Mouse (Mus musculus) MEL-GATA-1-ER (cell line): ENCODE measurements around the gene Ccdc70.
"Not testable (repeated sequence)": the region's sequence is repeated elsewhere in the genome, so short reads cannot be mapped to it uniquely, and the experiment has no call there.

Experiments used
- DNase-seq: peaks from one replicate; pipeline ENCODE4 v3.0.0-alpha.2; 2012; ENCODE audit warnings: low read depth; ENCODE audit errors: extremely low read depth

Gene Ccdc70

GRCm38 (mm10) chr8:21969475-21969874 lies at the start of gene Ccdc70:
TSS of gene Ccdc70 (plus strand) at chr8:21969775.
- DNase-seq = no peak

DNA sequence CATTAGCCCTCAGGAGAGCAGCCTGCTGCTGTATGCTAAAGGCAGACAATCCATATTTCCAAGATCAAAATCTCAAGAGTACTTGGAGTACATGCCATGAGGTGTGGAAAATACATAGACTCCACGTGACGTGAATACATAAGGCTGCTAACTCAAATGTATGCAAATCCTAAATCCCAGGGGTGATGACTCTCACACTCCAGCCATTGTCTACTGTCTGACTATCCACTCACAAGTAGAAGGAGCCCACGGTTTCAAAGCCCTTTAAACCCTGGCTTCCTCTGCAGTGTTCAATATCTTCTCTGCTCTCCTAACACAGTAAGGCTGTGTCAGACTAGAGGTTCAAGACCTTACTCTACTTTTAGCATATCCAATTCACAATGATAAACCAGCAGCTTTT lies 38.8 kb upstream of the Ccdc70 start:
- not testable (repeated sequence) for DNase-seq

GRCm38 (mm10) chr8:21932610-21933009 lies 37.0 kb upstream of the Ccdc70 start, which contains the start of gene Defb15:
TSS of gene Defb15 (minus strand) at chr8:21932710.
- DNase-seq = no peak

DNA sequence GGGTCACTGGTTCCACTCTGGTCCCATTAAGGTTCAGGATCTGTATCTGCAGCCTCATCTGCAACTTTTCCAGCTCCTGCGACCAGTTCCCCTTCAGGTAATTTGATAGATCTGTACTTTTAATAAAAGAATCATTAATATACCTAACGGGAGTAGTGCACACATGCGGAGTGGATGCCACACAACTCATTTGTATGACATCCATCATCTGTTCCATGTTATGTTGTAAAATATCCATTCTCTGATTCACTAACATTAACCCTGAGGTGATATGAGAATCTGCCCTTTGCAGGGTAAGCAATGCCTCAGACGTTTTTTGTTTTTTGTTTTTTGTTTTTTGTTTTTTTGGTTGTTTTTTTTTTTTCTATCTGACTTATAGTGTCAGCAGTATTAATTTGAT lies 31.5 kb upstream of the Ccdc70 start, which contains the start of gene Defb35:
Defb35 (plus strand) TSS at position 301 of the 400 bp plus-strand sequence.
- DNase-seq = not testable (repeated sequence)

- DNase-seq = no peak
These were observed 23.1 kb upstream of the Ccdc70 start, which contains the start of gene Defb13 for GRCm38 (mm10) chr8:21946462-21946861. TSS of gene Defb13 (plus strand) at chr8:21946762.

DNA sequence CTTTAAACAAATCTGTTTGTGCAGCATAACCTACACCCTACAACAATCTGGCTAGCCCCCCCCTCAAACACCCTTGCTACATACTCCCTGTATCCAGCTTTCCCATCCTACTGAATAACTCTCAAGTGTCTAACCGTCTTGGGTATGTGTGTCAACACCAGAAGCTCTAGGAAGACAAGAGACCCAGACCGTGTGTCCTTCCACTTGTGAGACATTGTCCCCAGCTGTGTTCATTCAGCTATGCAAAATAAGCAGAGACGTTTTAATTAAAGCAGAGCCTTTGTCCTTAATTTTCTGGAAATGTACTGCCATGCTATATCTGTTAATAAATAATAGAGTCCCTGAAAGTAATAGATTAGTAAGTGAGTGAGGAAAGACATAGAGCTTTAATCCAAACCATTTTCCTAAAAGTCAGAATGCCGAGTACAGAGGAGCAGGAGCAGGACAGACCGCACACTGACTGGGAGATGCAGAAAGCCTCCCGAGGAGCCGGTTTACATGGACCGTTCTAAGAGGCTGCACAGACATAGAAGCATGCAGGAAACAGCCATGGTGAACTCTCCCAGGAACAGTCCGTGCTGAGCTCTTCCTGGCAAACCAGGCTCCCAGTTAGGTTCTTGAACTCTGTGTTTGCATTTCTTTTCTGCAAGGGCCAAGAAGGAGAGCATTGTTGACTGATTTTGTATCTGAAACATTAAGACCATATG lies 22.1 kb upstream of the Ccdc70 start:
- DNase-seq = no peak

- DNase-seq = peak; percentile 25
These were observed 14.3 kb upstream of the Ccdc70 start for GRCm38 (mm10) chr8:21955321-21955720.

DNA sequence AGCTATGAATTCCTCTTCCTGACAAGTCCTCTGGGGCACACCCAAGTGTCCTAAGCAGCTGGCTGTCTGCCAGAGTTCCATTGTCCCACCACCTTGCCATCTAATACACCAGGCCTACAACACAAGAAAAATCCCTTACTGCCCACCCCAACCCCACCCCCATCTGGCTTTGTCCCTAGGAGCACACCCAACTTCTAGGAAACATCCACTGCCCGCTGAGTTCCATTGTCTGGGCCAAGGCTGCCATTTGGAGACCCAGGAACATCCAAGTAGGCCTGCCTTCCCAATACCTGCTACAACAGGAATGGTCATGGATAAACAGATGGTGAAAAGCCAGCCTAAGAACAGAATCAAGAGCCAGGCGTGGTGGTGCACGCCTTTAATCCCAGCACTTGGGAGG lies 13.2 kb upstream of the Ccdc70 start:
- no peak for DNase-seq

GRCm38 (mm10) chr8:21958414-21958813 lies 11.2 kb upstream of the Ccdc70 start, which contains the start of gene Fam90a1a:
TSS of gene Fam90a1a (plus strand) at chr8:21958714.
- no peak for DNase-seq

DNA sequence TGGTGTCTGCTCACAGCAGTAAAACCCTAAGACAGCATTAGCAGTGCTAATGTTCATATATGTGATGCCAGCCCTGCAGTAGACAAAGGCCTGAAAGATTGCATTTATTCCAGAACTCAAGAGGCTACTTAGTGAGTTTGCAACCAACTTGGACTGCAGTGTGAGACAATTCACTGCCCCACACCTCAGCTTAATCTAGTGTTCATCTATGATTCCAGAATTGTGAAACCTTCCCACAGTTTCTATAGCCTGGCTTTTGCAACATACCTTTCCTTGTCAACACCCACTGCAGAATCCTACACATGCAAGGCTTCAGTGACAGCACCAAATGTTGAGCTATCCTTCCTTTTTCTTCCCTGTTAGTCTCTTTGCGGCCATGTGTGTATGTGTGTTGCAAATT lies 2.9 kb upstream of the Ccdc70 start:
- no peak for DNase-seq

DNA sequence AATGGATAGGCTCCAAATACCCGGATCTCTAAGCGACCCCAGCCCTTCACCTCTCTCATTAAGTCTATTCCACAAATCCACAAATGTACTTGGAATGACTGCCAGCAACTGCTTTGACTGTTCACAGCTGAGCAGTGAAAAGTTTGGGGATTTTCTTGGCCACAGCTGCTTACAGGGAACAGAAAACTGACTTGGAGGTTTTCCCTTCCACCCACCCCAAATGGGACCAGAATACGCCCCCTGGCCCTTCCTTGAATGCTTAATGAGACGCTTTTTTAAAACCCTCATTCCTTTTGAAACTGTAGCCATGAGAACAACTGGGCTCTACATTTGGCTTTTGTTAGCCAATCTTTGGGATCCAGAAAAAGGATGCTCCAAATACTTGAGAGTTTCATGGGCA lies 8.6 kb downstream of the Ccdc70 start:
- DNase-seq = no peak

- no peak for DNase-seq
These were observed 12.2 kb downstream of the Ccdc70 start for GRCm38 (mm10) chr8:21981664-21982337.

- no peak for DNase-seq
These were observed 22.6 kb downstream of the Ccdc70 start for GRCm38 (mm10) chr8:21992184-21992583.

GRCm38 (mm10) chr8:21995181-21995580 lies 25.6 kb downstream of the Ccdc70 start:
- DNase-seq = peak; percentile 0

DNA sequence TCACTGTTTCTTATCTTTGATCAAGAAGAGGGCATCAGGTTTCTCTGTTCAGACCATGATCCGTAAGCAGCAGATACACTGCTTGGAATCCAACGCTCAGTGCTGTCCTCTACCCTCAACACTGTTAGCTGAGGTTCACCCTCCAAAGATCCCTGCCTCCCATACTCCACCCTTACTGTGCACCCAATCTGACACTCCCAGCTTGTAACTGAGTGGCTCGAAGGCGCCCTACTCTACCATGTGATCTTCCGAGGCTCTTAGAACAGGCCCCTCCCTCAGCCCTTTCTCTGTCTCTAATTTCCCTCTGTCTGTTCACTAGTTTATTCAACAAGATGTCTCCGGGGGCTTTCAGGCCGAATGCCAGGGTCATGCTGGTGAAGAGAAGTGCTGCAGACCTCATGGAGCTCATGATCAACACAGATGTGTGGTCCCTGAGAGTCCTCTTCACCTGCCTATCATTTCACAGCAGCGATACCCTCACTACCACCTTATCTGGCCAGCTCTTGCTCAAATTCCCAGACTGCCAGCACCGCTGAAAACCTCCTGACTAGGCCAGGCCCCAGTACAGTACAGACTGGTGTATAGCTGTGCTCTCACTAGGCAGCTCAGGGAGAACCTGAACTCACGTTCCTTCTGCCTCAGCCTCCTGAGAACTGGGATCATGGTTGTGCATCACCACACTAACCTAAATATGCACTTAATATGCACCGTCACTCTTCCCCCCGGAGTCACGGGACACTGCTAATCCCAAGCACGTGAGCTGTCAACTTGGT lies 35.4 kb downstream of the Ccdc70 start:
- DNase-seq = no peak

DNA sequence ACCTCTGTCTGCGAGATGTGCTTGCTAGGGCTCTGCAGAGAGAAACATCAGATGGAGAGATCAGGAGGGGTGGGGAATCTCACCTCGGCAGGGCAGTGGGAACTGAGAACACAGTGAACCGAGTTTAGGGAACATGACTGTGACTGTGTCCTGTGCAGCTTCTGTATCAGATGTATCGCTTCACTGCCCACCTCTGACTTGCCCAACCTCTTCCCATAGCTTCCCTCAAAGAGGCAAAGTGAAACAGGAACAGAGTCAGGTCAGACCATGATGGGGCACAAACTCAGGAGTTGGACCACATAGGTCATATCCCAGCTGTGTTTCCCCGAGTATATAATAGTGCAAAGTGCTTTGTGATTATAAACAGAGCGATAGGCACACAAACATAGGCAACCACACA lies 36.8 kb downstream of the Ccdc70 start:
- DNase-seq = no peak

GRCm38 (mm10) chr8:22009403-22009802 lies 39.8 kb downstream of the Ccdc70 start:
- DNase-seq = no peak

GRCm38 (mm10) chr8:22013034-22013707 lies 43.6 kb downstream of the Ccdc70 start:
- DNase-seq = no peak

GRCm38 (mm10) chr8:22017731-22018130 lies 48.2 kb downstream of the Ccdc70 start:
- DNase-seq = no peak

GRCm38 (mm10) chr8:22019498-22019897 lies 49.9 kb downstream of the Ccdc70 start:
- DNase-seq = no peak

- no peak for DNase-seq
These were observed 52.7 kb downstream of the Ccdc70 start for GRCm38 (mm10) chr8:22022244-22022643.
